Mouse (Mus musculus) brain, embryonic 14.5 days (tissue): ENCODE measurements at regions not wholly inside any gene's neighbourhood (a gene's known extent, or its start where the extent isn't known, plus 50 kb on each side); places are given as distances from the start of the nearest gene placed in this dataset.

Experiments
- CTCF ChIP-seq: fragments of 200-500 bp; IDR thresholded peaks from 2 replicates; pipeline ENCODE4 v1.5.1; 2012; ENCODE audit warnings: inconsistent platforms, mild to moderate bottlenecking, moderate library complexity, borderline replicate concordance; ENCODE audit not compliant: insufficient read depth, insufficient read length; ENCODE audit errors: extremely low read depth
- POLR2A ChIP-seq: fragments of 200-500 bp; IDR thresholded peaks from 2 replicates; pipeline ENCODE4 v1.6.1; 2012; ENCODE audit warnings: mild to moderate bottlenecking, inconsistent platforms, borderline replicate concordance; ENCODE audit not compliant: poor library complexity, insufficient read depth, insufficient read length, severe bottlenecking; ENCODE audit errors: extremely low read depth

DNA sequence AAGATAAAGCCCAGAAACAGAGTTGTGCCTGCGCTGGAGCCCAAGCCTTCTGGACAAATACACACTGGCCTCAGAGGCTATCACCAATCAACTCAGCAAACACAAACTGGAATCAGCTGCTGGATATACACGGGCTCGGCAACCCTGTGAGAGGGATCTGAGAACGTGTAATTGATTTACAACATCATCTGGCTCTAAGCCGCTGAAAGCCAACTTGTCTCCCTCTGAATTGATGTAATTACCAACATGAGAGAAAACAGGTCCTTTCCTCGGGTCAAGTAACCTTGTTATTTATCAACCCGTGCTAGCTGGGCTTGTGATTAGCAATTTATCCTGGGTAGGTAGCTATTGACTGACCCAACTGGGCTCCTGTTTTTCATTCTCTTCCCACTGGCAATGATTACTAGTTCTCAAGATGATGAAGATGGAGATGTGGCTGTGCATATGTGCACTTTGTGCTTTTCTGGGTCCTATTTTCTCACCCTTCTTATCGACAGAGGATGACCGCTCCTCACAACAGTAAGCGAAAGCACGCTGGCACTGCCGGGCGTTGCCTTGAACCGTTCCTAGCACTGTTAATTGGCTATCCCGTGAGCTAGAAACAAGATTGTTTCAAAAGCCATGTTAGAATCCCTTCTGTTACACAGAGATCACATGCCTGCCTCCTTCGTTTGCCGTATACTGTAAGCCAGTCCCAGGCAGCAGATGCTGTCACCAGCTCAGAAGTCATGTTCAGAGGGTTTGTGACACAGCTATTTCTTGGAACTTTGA is 147.3 kb upstream of the Cd180 start:
- no peak for TF ChIP-seq CTCF
- no peak for TF ChIP-seq POLR2A
